Mouse (Mus musculus): Measurements from ENCODE around the gene Klhl33. TPM values are rescaled to one million over a fixed set of nuclear protein-coding genes. Genes with fewer than 3 reads are reported as not detected.
"Not testable (repeated sequence)": the region's sequence is repeated elsewhere in the genome, so short reads cannot be mapped to it uniquely, and the experiment has no call there.

Klhl33 gene
- total RNA-seq, 2 experiments from 2014 or later = not detected

DNA sequence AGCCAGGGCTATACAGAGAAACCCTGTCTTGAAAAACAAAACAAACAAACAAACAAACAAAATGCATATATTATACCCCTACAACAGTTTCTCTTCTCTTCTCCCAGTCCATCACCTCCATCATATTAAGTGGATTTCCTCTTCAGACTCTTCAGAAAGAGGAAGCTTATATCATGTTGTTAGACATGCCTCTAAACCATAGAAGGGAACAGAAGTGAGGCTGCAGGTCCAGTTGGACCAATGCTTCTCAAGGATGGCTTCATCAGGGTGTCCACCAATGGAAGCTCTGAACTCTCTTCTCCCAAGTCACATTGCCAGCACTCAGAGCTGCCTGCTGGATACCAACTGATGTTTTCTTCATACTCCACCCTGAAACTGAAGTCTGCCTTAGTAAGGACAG, 8.0 kb upstream of the Klhl33 start:
- ATAC-seq (replicated peaks; ENCODE audit: low FRiP score, poor library complexity, severe bottlenecking) = not testable (repeated sequence)

DNA sequence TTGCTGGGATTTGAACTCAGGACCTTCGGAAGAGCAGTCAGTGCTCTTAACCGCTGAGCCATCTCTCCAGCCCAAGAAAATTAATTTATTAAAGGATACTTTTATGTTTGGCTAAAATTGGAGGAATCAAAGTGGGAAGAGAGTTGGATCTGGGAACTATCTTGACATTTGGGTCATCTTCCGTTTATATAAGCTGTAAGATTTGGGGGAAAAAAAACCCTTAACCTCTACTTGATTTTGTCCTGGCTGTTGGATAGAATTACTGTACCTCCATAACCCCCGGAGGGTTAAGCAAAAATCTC, 7.5 kb upstream of the Klhl33 start:
- no peak for ATAC-seq (replicated peaks; ENCODE audit: low FRiP score, poor library complexity, severe bottlenecking)

DNA sequence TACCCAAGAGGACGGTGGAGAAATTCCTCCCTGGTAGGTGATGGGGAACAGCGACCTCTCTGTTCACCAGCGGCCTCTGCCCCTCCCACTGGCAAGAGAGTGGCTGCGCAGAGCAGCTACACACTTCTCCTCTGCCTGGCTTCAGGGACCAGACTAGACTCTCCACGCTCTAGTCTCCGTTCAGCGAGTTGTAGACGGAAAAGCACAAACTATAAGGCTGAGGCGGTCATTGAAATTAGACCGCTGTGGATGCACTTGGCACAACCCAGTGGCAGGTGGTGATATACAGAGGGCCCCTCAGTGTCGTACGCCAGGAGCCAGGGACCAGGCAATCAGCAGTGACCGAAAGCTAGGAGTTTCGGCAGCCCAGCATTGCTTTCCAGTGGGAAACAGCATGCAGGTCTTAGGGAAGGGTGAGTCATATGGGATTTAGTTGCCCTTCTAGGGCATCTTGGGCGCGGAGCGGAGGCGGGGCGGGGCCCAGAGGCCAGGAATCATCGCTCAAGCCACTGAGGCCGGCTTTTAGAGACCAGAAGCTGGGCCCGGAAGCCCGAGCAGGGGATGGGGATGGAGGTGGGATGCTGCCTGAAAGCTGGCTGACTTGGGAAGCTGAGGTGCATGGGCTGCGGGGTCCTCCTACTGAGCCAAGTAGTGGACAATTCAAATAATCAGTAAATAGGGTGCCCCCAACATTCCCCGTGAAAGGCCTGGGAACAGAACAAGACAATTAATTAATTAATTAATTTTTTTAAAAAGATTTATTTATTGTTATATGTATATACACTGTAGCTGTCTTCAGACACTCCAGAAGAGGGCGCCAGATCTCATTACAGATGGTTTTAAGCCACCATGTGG, 6.9 kb upstream of the Klhl33 start:
- ATAC-seq (replicated peaks; ENCODE audit: low FRiP score, poor library complexity, severe bottlenecking) = peak; percentile 68

DNA sequence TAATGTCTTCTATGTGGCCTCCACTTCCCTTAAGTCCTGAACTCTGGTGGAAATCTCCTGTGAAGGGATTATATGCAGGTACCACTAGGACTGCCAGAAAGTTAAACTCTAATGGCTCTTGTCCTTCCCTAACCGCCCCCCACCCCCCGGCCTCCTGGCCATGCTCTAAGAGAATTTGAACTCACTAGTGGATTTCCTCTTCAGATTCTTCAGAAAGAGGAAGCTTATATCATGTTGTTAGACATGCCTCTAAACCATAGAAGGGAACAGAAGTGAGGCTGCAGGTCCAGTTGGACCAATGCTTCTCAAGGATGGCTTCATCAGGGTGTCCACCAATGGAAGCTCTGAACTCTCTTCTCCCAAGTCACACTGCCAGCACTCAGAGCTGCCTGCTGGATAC, 685 bp upstream of the Klhl33 start:
- ATAC-seq (replicated peaks; ENCODE audit: low FRiP score, poor library complexity, severe bottlenecking) = not testable (repeated sequence)

DNA sequence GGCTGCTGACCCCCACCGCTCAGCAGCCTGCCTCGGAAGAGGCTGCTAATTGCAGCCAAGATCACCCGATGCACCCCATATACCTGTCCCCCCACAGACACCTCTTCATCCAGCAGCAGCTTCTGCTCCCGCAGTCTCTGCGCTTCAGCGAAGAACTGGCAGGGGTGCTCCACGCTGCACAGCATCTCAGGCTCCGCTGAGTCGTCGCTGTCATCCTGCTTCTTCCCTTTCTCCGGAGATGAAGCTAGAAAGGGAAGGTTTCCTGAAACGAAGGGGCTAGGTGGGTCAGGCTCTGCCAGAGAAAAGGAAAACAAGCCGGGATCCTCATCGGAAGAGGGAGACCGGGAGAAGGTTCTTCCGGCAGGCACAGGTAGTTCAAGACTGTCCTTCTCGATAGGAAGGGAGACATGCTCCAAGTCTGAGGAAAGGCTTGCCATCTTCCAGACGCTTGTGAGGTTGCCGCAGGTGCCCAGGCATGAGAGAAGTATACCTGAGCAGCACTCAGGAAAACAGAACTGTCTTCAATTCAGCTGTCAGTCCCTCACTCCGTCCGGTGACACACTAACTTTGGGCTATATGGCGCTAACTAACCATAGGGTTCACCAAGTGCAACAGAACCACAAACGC, 447 bp downstream of the Klhl33 start:
- no peak for ATAC-seq (replicated peaks; ENCODE audit: low FRiP score, poor library complexity, severe bottlenecking)

DNA sequence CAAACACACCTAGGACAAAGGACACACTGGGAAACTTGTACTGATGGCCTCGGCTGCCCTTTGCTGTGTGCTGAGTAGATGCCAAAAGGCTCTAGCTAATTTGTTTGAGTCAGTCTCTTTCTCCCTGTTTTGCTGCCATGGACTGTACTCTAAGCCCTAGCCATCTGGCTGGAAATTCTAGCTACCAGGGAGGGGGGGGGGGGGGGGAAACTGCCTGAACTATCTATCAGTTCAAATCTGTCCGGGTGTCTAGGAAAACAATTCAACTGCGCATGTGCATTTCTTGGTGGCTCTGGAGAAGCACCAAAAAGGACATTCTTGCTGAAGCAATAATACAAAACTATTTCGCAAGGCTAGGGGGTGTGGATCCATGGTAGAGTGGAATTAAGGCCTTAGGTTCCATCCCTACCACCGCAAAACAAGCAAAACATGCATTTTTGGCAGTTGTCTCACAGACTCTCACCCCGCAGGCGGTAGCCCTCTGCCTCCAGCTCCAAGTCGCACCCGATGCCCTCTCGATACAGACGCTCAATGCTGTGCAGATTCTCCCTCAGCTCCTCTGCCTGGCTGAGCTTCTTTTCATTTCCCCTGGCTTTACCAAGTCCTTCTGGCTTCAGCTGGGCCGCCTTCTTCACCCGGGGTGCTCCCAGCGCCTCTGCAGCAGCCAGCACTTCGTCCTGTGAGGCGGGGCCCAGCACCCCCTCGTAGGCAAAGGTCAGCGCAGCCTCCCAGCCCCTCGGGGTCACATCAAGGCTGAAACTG, 1.1 kb downstream of the Klhl33 start:
- ATAC-seq (replicated peaks; ENCODE audit: low FRiP score, poor library complexity, severe bottlenecking) = no peak

DNA sequence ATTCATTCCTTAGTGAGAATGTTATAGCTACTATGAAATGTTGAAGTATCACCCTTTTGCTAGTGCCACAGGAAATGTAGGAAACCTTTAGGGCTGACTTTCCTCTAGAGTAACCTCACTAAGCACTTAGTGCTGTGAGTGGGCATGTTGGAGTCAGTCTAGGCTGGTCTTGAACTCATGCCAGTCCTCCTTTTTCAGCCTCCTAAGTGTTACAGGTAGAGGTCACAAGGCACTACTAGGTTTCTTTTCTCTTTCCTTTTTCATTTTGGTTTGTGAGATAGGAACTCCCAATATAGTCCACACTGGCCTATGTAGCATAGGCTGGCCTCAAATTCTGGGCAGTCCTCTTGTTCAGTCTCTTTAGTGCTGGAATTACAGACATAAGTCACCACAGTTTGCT, 1.9 kb downstream of the Klhl33 start:
- ATAC-seq (replicated peaks; ENCODE audit: low FRiP score, poor library complexity, severe bottlenecking) = no peak

DNA sequence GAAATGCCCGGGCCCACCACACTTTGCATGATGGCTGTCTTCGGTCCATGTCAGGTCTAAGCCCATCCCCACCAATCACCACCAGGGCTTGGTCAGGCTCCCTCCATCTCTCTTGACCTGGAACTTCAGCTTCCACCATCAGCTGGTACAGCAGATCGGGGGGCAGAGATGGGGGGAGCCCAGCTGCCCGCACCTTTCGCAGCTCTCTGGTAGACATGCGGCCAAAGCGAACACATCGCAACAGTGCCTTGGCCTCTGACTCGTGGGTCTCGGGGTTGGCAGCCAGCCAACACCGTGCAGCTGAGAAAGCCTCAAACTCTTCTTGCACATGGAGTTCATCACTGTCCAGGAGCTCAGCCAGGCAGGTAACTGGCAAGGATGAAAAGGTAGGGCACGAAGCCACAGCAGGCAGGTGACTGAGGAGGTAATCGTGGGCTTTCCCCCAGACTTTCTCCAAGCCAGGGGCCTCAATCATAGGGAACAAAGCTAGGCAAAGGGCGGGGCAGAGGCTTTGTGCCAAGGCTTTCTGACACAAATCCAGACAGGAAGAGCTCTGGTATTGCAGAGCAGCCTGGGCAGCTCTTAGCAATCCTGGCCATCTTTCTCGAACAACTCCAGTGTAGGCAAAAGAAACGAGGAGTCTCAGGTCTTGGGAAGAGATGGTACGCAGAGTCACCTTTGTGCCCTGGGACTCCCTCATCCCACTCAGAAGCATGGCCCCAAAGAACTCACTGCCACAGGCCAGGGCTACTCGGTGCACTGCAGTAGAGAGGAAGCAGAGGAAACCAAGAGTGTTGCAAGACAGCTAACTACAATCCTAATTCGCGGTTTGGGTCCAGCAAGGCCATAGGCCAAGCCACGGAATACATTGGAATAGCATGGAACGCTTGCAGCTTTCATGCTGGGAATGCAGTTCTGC, 4.5 kb downstream of the Klhl33 start:
- ATAC-seq (replicated peaks; ENCODE audit: low FRiP score, poor library complexity, severe bottlenecking) = no peak

DNA sequence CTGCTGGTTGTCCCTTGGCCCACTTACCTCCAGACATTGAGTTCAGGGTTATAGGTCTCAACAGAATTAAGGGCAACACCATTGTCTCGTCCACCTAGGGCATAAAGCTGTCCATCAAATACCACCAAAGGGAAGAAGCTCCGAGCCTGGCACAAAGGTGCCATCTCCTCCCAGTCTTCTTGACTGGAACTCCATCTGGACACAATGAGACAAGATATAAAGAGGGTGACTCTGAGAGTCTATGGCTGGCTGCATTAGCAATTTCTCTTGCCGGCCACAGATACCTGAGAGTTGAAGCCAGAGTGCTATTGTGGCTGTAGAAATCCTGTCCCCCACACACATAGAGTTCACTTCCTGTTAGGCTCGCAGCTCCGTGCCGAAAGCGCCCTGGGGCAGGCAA, 5.2 kb downstream of the Klhl33 start:
- ATAC-seq (replicated peaks; ENCODE audit: low FRiP score, poor library complexity, severe bottlenecking) = no peak

DNA sequence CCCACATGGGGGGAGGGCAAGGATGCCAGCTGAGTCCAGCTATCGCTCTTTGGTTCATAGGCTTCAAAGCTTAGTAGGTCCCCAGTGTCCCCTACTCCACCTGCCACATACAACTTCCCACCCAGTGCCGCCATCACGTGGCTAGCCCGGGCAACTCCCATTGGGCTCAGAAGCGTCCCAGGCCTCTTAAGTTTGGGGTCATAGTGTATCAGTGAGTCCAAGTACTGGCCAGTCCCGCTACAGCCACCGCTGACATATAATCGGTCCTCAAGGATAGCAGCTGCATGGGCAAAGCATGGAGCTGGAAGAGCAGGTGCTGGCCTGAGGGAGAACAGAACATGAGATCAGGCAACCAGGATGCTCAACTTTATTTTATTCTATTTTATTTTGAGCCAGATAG, 5.7 kb downstream of the Klhl33 start:
- no peak for ATAC-seq (replicated peaks; ENCODE audit: low FRiP score, poor library complexity, severe bottlenecking)

DNA sequence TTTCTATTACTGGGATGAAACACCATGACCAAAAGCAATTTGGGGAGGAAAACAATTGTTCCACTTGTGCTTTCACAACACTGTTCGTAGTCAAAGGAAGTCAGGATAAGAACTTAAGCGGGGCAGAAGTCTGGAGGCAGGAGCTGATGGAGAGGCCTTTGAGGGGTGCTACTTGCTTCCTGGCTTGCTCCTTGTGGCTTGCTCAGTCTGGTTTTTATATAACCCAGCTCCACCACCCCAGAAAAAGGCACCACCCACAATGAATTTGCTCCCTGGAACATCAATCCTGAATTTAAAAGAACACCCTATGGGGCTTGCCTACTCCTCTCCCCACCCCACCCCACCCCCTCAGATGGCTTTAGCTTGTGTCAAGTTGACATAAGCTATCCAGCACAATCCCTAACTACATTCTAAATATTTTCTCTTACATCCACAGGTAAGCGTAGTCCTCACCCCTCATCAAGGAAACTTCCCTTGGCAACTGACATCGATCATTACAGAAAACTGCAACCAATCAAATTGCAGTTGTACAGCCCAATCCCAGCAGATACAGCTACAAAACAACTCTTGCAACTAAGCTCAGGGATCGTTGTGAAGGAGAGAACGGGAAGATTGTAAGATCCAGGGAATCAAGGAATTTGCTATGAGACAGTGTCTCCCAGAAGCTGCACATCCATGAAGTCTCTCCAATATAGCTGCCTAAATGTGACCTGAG, 20.9 kb downstream of the Klhl33 start:
- ATAC-seq (replicated peaks; ENCODE audit: low FRiP score, poor library complexity, severe bottlenecking) = no peak

DNA sequence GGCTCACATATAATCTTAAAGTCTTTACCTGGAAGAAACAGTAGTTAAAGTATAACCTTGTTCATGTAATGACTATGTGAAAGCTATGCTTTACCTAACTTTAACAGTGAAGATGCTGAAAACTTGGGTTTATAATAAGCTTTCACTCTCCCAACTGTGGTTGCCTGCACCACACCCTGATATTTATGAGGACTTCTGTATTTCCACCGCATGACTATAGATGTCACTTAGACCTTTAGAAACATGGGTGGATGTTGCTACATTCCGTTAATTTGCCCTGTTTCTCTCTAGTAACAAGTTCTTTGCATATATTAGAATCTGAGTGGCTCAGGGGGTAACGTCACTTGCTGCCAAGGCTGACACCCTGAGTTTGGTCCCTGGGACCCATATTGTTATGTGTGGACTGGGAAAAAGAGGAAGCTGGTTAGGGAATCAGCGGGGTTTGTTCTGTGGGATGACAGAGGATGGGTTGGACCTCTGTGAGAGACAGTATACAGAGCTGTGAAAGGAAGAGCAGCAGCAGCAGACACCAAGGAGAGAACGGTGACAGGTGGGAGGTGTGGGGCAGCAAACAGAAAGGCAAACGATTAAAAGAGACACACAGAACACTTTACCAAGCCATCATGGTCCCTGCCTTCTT, 21.6 kb downstream of the Klhl33 start:
- ATAC-seq (replicated peaks; ENCODE audit: low FRiP score, poor library complexity, severe bottlenecking) = no peak

DNA sequence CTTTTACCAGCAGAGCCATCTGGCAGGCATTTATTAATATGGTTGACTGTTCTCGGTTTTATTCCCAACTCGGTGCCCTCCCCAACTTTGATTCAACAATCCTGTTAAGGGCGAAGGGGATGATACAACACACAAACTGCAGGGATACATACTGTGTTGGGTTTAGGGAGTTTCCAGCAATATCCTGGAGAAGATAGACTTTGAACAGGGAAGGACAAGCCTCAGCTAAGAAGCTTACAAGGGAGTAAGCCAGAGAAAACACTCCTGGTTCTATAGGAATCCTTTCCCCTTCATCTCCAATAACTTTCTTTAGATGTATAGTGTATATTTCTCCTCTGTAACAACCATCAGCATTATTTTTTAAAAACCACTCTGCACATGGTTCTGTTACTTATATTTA, 22.1 kb downstream of the Klhl33 start:
- ATAC-seq (replicated peaks; ENCODE audit: low FRiP score, poor library complexity, severe bottlenecking) = no peak

DNA sequence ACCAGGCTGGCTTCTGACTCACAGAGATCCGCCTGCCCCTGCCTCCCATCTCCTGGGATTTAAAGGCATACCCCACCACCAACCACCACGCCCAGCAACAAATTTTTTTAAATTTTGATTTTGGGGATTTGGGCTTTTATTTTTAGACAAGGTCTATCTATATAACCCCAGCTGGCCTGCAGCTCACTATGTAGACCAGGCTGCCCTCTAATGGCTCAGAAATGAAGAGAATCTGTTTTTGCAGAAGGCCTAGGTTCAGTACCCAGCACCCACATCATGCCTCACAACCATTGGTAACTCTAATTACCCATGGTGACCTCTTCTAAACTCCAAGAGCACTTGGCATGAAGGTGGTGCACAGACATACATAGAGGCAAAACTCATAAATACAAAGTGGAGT, 26.0 kb downstream of the Klhl33 start:
- ATAC-seq (replicated peaks; ENCODE audit: low FRiP score, poor library complexity, severe bottlenecking) = no peak

DNA sequence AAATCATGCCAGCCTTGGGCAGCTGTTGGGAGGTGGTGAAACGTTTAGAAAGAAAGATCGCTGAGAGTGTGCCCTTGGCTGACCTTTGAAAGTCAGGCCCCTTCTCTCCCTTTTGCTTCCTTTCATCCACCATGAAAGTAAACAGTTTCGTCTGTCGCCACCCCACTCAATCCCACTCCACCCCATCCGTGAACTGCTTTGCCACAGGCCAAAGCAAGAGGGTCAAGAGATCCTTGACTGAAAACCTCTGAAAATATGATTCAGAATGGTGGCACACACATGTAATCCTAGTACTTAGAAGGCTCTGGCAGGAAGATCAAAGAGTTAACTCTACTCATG, 26.5 kb downstream of the Klhl33 start:
- no peak for ATAC-seq (replicated peaks; ENCODE audit: low FRiP score, poor library complexity, severe bottlenecking)

DNA sequence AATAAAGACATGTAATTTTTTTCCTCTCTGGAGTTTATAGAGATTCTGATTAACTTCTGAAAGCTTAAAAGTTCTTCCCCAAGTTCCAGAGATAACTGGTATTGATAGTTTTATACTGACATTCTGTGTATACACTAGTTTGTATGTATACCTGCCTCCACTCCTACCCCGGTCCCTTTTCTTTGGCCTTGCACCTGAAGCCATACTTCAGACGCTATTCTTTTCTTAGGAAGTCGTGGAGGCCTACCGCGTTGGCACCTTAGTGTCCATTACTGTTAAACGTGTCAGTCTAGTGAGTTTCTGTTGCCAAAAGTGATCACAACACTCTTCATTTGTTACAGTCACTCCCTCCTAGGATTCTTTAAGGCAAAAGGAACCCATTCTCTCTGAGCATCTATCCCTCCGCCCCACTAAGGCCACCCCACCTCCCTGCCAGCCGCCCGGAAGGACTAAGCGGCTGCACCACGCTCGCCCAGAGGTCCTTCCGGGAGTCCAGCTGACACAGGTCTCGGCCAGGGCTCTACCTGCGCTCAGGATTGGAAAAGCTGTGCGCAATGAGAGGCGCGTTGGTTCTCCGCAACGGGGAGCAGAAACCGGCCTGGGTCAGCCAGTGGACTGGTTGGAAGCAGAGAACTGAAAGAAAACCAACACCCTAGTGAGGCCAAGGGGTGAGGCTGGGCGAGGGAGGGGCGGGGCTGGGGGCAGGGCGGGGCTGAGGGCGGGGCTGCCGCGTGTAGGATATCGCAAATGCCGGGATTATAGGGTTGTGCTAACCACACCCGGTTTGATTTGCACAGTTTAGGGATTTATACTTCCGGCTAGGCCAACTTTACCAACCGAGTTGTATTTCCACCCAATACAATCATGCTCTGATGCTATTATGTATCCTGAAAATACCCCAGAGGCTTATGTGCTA, 27.2 kb downstream of the Klhl33 start, which contains the start of gene Tep1:
Gene Tep1, minus strand, starts transcription at position 672 of the 916 bp plus-strand sequence.
- 0 out of 2 replicates have a peak, but pooled peaks have one; percentile 59 for ATAC-seq (replicated peaks; ENCODE audit: low FRiP score, poor library complexity, severe bottlenecking)

DNA sequence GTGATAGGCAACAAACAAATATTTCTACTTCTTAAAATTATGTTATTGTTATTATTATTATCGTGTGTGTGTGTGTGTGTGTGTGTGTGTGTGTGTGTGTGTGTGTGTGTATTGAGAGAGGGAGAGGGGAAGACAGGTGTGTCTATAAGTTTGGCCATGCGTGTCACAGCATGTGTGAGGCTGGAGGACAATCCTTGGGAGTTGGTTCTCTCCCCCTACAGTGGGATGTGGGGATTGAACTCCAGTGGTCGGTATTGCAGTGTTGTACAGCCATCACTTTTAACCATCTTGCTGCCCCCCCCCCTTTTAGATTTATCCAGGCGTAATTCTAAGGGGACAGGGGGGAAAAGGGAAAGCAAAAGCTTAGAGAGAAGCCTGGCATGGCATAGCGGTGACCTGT, 28.7 kb downstream of the Klhl33 start:
- no peak for ATAC-seq (replicated peaks; ENCODE audit: low FRiP score, poor library complexity, severe bottlenecking)

DNA sequence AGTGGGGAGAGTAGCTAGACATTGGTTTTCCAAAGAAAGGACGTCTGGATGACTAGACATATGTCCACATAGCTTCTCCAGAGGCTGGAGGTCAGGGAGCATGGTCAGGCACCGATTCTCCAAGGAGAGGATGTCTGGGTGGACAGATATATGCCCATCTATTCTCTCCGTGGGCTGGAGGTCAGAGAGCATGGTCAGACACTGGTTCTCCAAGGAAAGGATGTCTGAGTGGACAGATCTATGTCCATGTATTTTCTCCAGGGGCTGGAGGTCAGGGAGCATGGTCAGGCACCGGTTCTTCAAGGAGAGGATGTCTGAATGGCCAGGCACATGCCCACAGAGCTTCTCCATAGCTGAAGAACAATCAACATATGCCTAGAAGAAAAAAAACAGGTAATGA, 29.1 kb downstream of the Klhl33 start:
- ATAC-seq (replicated peaks; ENCODE audit: low FRiP score, poor library complexity, severe bottlenecking) = no peak

All from erythroblast, adult 5-6 weeks (primary cell).